Mouse (Mus musculus) midbrain, embryonic 14.5 days (tissue): ENCODE results near the gene Mettl15. TPM values are rescaled to one million over a fixed set of nuclear protein-coding genes. Genes with fewer than 3 reads are reported as not detected.

Source experiments
- microRNA-seq: library from miRNA; unstranded; fragments of <30 nt; microRNA quantifications from one replicate; pipeline ENCODE4, GENCODE M21; 2016
- polyA plus RNA-seq: library from polyadenylated mRNA; unstranded; fragments of >200 nt; fragmentation: Nextera tagmentation; extraction: Ambion mirVana; gene quantifications from 2 replicates; pipeline ENCODE4 v1.2.1, GENCODE M21; 2014

Mettl15 gene
- polyA plus RNA-seq, 1 experiment from 2014 or later: 10.7 TPM

Small RNA genes lying within 50 kb of the gene (microRNA-seq; reads per million reads assigned to microRNA genes)
- gene Gm24115: not detected

Other genes starting within 250 kb of the Mettl15 start
- gene Kif18a, start within 50 bp of the Mettl15 start, polyA plus RNA-seq: 4.6 and 9.9 TPM in 2 replicates